ENCODE assay signal across 8 mouse cellular contexts in the genomic region with DNA sequence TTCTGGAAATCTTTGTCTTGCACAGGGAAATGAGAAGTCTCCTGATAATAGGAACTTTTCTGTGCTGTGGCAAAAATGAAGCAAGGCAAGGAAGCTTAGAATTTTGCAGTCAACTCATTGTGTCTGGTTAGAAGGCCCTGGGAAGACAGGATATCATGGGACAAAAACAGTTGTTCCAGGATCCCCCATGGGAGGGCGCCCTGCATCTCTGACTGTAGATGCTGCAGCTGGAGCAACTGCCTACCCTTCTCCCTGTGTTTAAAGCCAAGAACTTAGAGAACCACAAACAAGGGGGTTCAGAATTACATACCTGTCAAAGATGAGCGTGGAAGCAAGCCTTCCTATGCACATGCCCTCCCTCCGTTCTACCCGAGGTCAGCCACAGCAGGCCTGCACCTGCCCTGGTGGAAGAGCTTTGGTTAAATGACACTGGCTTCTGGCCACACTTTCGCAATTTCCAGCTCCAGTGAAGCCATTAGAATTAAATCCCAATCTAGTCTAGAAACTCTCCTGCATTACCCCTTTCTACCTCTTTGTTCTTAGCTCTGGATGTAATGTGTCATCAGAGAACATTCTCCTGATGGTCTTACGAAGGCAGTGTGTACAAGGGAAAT.
DNase-seq lines count a peak whose midpoint lies in the region; ATAC-seq and TF ChIP-seq lines count a peak whose summit lies in the region.

No protein-coding gene starts in this region.

- in situ Hi-C loops in ES-E14 (cut with MboI; ENCODE audit: low sequenced_read_pairs in 2 of 2, unreplicated experiment in 2 of 2), result no loop called here

- no peak overlapping the region for H3K4me3 ChIP-seq in hindbrain, embryonic 11.5 days (ENCODE audit: low read depth, low read length)
- H3K4me3 ChIP-seq in hindbrain, embryonic 14.5 days (replicated peaks; ENCODE audit: low read length), result no peak overlapping the region
- no peak overlapping the region for H3K4me3 ChIP-seq in ES-E14 (ENCODE audit: insufficient read depth in 1 of 2, low read depth in 1 of 2, low read length in 2 of 2, poor library complexity in 1 of 2, severe bottlenecking in 1 of 2)
- no peak overlapping the region for H3K4me3 ChIP-seq in forebrain, embryonic 16.5 days (replicated peaks; ENCODE audit: low read length)

- H3K9ac ChIP-seq in hindbrain, embryonic 11.5 days (ENCODE audit: low read depth, low read length), result no peak overlapping the region
- H3K9ac ChIP-seq in hindbrain, embryonic 14.5 days, result no peak overlapping the region
- H3K9ac ChIP-seq in ES-E14 (ENCODE audit: insufficient read depth, low read depth, low read length, poor library complexity, severe bottlenecking), result no peak overlapping the region
- no peak overlapping the region for H3K9ac ChIP-seq in forebrain, embryonic 16.5 days (replicated peaks; ENCODE audit: low read depth, low read length)

- no peak overlapping the region for H3K4me2 ChIP-seq in hindbrain, embryonic 11.5 days (replicated peaks; ENCODE audit: low read depth, low read length)
- no peak overlapping the region for H3K4me2 ChIP-seq in hindbrain, embryonic 14.5 days (replicated peaks)
- no peak overlapping the region for H3K4me2 ChIP-seq in forebrain, embryonic 16.5 days (ENCODE audit: low read length)

- peak; percentile 45 for DNase-seq in hindbrain, embryonic 11.5 days (ENCODE audit: low spot score)
- no peak for DNase-seq in hindbrain, embryonic 14.5 days (ENCODE audit: low spot score)
- DNase-seq in ES-E14 (ENCODE audit: low read depth, low spot score), result peak; percentile 46
- peak; percentile 50 for DNase-seq in embryo, embryonic 10 days (ENCODE audit: low spot score)
- peak; percentile 65 for DNase-seq in heart, postnatal 4 days
- DNase-seq in left cerebral cortex, adult 8-10 months (ENCODE audit: low spot score in 2 of 2), result peak; percentile 79 to 84
- DNase-seq in right cerebral cortex, postnatal 14 days, result peak; percentile 67

- no peak for ATAC-seq in hindbrain, embryonic 11.5 days (ENCODE audit: low FRiP score)
- no peak for ATAC-seq in hindbrain, embryonic 14.5 days (ENCODE audit: low FRiP score)
- ATAC-seq in forebrain, embryonic 16.5 days, result no peak

- H3K27me3 ChIP-seq in hindbrain, embryonic 11.5 days (ENCODE audit: control insufficient read depth, insufficient read depth, low read length), result no peaks in the 10 kb centered on the region
- no peaks in the 10 kb centered on the region for H3K27me3 ChIP-seq in hindbrain, embryonic 14.5 days (ENCODE audit: control insufficient read depth, insufficient read depth, low read length)
- no peaks in the 10 kb centered on the region for H3K27me3 ChIP-seq in forebrain, embryonic 16.5 days (replicated peaks; ENCODE audit: control insufficient read depth, insufficient read depth, low read length)

- no peaks in the 10 kb centered on the region for H3K4me1 ChIP-seq in hindbrain, embryonic 11.5 days (replicated peaks; ENCODE audit: control insufficient read depth, insufficient read depth, low read length)
- H3K4me1 ChIP-seq in hindbrain, embryonic 14.5 days (replicated peaks; ENCODE audit: control insufficient read depth, insufficient read depth, low read length), result 0 out of 2 replicates have a peak, but pooled peaks cover 10% of the 10 kb centered on the region
- no peaks in the 10 kb centered on the region for H3K4me1 ChIP-seq in ES-E14 (ENCODE audit: control insufficient read depth in 2 of 2, insufficient read depth in 2 of 2, low read length in 2 of 2, poor library complexity in 1 of 2)
- no peaks in the 10 kb centered on the region for H3K4me1 ChIP-seq in forebrain, embryonic 16.5 days (replicated peaks; ENCODE audit: control insufficient read depth, insufficient read depth, low read length)

- H3K9me3 ChIP-seq in hindbrain, embryonic 11.5 days (ENCODE audit: control insufficient read depth, low read length), result no peaks in the 10 kb centered on the region
- no peaks in the 10 kb centered on the region for H3K9me3 ChIP-seq in hindbrain, embryonic 14.5 days (ENCODE audit: control insufficient read depth, low read length)
- no peaks in the 10 kb centered on the region for H3K9me3 ChIP-seq in ES-E14 (ENCODE audit: control insufficient read depth, insufficient read depth, low read depth, low read length)
- H3K9me3 ChIP-seq in forebrain, embryonic 16.5 days (ENCODE audit: control insufficient read depth, low read length), result no peaks in the 10 kb centered on the region

- WGBS in hindbrain, embryonic 11.5 days, result 70% methylated on average over 6 of the region's 6 CpGs
- WGBS in hindbrain, embryonic 14.5 days, result 61% methylated on average over 6 of the region's 6 CpGs
- WGBS in forebrain, embryonic 16.5 days, result 64% methylated on average over 6 of the region's 6 CpGs

- H3K36me3 ChIP-seq in hindbrain, embryonic 11.5 days (ENCODE audit: control insufficient read depth, insufficient read depth, low read length), result no peaks in the 10 kb centered on the region
- H3K36me3 ChIP-seq in hindbrain, embryonic 14.5 days (replicated peaks; ENCODE audit: control insufficient read depth, insufficient read depth), result no peaks in the 10 kb centered on the region
- no peaks in the 10 kb centered on the region for H3K36me3 ChIP-seq in ES-E14 (ENCODE audit: control insufficient read depth, insufficient read depth, low read length, poor library complexity, severe bottlenecking)
- no peaks in the 10 kb centered on the region for H3K36me3 ChIP-seq in forebrain, embryonic 16.5 days (ENCODE audit: control insufficient read depth, insufficient read depth)

- no peak overlapping the region for H3K27ac ChIP-seq in hindbrain, embryonic 11.5 days (ENCODE audit: low read depth, low read length)
- H3K27ac ChIP-seq in hindbrain, embryonic 14.5 days, result no peak overlapping the region
- no peak overlapping the region for H3K27ac ChIP-seq in ES-E14 (ENCODE audit: insufficient read depth, low read depth, low read length, poor library complexity, severe bottlenecking)
- H3K27ac ChIP-seq in forebrain, embryonic 16.5 days (ENCODE audit: low read length), result no peak overlapping the region

TF ChIP-seq in ES-E14, 5 proteins besides CTCF, POLR2A, EP300 and RAD21:
- no peak for TF ChIP-seq MAFK (IDR thresholded peaks at IDR 0.05; ENCODE audit: insufficient read depth, low read depth, low read length)
- TF ChIP-seq HCFC1 (IDR thresholded peaks at IDR 0.05; ENCODE audit: borderline replicate concordance, insufficient read depth, low read length), result no peak
- peak; percentile 50; the same call in 1 of the 2 replicates for TF ChIP-seq ZC3H11A (IDR thresholded peaks at IDR 0.05; ENCODE audit: borderline replicate concordance, low read depth, low read length)
- TF ChIP-seq CHD2 (IDR thresholded peaks at IDR 0.05; ENCODE audit: low read depth, low read length), result no peak
- no peak for TF ChIP-seq ZNF384 (IDR thresholded peaks at IDR 0.05; ENCODE audit: low read depth, low read length)
TF ChIP-seq in ES-E14: peak in this region for 1.
